Mouse (Mus musculus): ENCODE results near the gene Aen. TPM values are rescaled to one million over a fixed set of nuclear protein-coding genes. Genes with fewer than 3 reads are reported as not detected.
A peak's percentile ranks its signal among the peaks of the same experiment; 100 is the strongest.

The Aen gene
- polyA plus RNA-seq, 1 experiment from 2014 or later = 54.2 TPM

GRCm38 (mm10) chr7:78865212-78865949 is 30.3 kb upstream of the Aen start:
- WGBS = 67% methylated on average over 12 of the region's 12 CpGs
- no peak overlapping the region for H3K4me3 ChIP-seq (ENCODE audit: low read depth, low read length)
- H3K4me2 ChIP-seq (ENCODE audit: low read depth, low read length, severe bottlenecking) = no peak overlapping the region
- H3K9ac ChIP-seq (ENCODE audit: low read length) = no peak overlapping the region
- ATAC-seq (replicated peaks; ENCODE audit: low FRiP score) = no peak
- no peak for DNase-seq (ENCODE audit: low spot score)
- no peaks in the 10 kb centered on the region for H3K27me3 ChIP-seq (ENCODE audit: control insufficient read depth, insufficient read depth, low read length)
- no peak overlapping the region for H3K27ac ChIP-seq (ENCODE audit: low read depth, low read length)
- no peaks in the 10 kb centered on the region for H3K9me3 ChIP-seq (ENCODE audit: control insufficient read depth, low read length)
- no peaks in the 10 kb centered on the region for H3K4me1 ChIP-seq (replicated peaks; ENCODE audit: control insufficient read depth, insufficient read depth, low read length)
- H3K36me3 ChIP-seq (ENCODE audit: control insufficient read depth, insufficient read depth, low read length) = no peaks in the 10 kb centered on the region

GRCm38 (mm10) chr7:78868731-78869130 is 26.9 kb upstream of the Aen start:
- Histone ChIP-seq H3K9me3 (ENCODE audit: control insufficient read depth, low read length) (no peaks in the 10 kb centered on the region), H3K4me3 (ENCODE audit: low read depth, low read length) (no peak overlapping the region), H3K4me2 (ENCODE audit: low read depth, low read length, severe bottlenecking) (no peak overlapping the region), H3K36me3 (ENCODE audit: control insufficient read depth, insufficient read depth, low read length) (no peaks in the 10 kb centered on the region), H3K4me1 (replicated peaks; ENCODE audit: control insufficient read depth, insufficient read depth, low read length) (no peaks in the 10 kb centered on the region), H3K9ac (ENCODE audit: low read length) (no peak overlapping the region), H3K27ac (ENCODE audit: low read depth, low read length) (no peak overlapping the region), H3K27me3 (ENCODE audit: control insufficient read depth, insufficient read depth, low read length) (no peaks in the 10 kb centered on the region)
- no peak for ATAC-seq (replicated peaks; ENCODE audit: low FRiP score)
- DNase-seq (ENCODE audit: low spot score) = no peak
- WGBS = 83% methylated on average over 5 of the region's 5 CpGs

GRCm38 (mm10) chr7:78872366-78872765 is 23.3 kb upstream of the Aen start:
- Histone ChIP-seq H3K9me3 (ENCODE audit: control insufficient read depth, low read length) (no peaks in the 10 kb centered on the region), H3K4me3 (ENCODE audit: low read depth, low read length) (no peak overlapping the region), H3K36me3 (ENCODE audit: control insufficient read depth, insufficient read depth, low read length) (no peaks in the 10 kb centered on the region), H3K27ac (ENCODE audit: low read depth, low read length) (no peak overlapping the region), H3K9ac (ENCODE audit: low read length) (no peak overlapping the region), H3K4me1 (replicated peaks; ENCODE audit: control insufficient read depth, insufficient read depth, low read length) (no peaks in the 10 kb centered on the region), H3K4me2 (ENCODE audit: low read depth, low read length, severe bottlenecking) (no peak overlapping the region), H3K27me3 (ENCODE audit: control insufficient read depth, insufficient read depth, low read length) (no peaks in the 10 kb centered on the region)
- no peak for DNase-seq (ENCODE audit: low spot score)
- WGBS = 82% methylated on average over 6 of the region's 6 CpGs
- no peak for ATAC-seq (replicated peaks; ENCODE audit: low FRiP score)

- Histone ChIP-seq H3K36me3 (ENCODE audit: control insufficient read depth, insufficient read depth, low read length) (no peaks in the 10 kb centered on the region), H3K9me3 (ENCODE audit: control insufficient read depth, low read length) (no peaks in the 10 kb centered on the region), H3K27ac (ENCODE audit: low read depth, low read length) (no peak overlapping the region), H3K4me1 (replicated peaks; ENCODE audit: control insufficient read depth, insufficient read depth, low read length) (no peaks in the 10 kb centered on the region), H3K27me3 (ENCODE audit: control insufficient read depth, insufficient read depth, low read length) (no peaks in the 10 kb centered on the region), H3K4me2 (ENCODE audit: low read depth, low read length, severe bottlenecking) (no peak overlapping the region), H3K4me3 (ENCODE audit: low read depth, low read length) (no peak overlapping the region), H3K9ac (ENCODE audit: low read length) (no peak overlapping the region)
- ATAC-seq (replicated peaks; ENCODE audit: low FRiP score) = no peak
- 87% methylated on average over 5 of the region's 5 CpGs for WGBS
- DNase-seq (ENCODE audit: low spot score) = no peak
These were observed 22.8 kb upstream of the Aen start for GRCm38 (mm10) chr7:78872831-78873230.

GRCm38 (mm10) chr7:78881607-78882468 is 13.8 kb upstream of the Aen start:
- no peak overlapping the region for H3K27ac ChIP-seq (ENCODE audit: low read depth, low read length)
- peak overlapping the region; percentile 57 for H3K4me2 ChIP-seq (ENCODE audit: low read depth, low read length, severe bottlenecking)
- peaks cover 2% of the 10 kb centered on the region; the same call in 1 of the 2 replicates for H3K27me3 ChIP-seq (ENCODE audit: control insufficient read depth, insufficient read depth, low read length)
- peak overlapping the region; percentile 48 for H3K4me3 ChIP-seq (ENCODE audit: low read depth, low read length)
- DNase-seq (ENCODE audit: low spot score) (peak; percentile 61), ATAC-seq (replicated peaks; ENCODE audit: low FRiP score) (peak; percentile 9; the same call in 1 of the 2 replicates)
- H3K9me3 ChIP-seq (ENCODE audit: control insufficient read depth, low read length) = no peaks in the 10 kb centered on the region
- peak overlapping the region; percentile 69 for H3K9ac ChIP-seq (ENCODE audit: low read length)
- H3K4me1 ChIP-seq (replicated peaks; ENCODE audit: control insufficient read depth, insufficient read depth, low read length) = peaks cover 24% of the 10 kb centered on the region
- WGBS = 8% methylated on average over 13 of the region's 16 CpGs
- H3K36me3 ChIP-seq (ENCODE audit: control insufficient read depth, insufficient read depth, low read length) = no peaks in the 10 kb centered on the region; the same call in 1 of the 2 replicates

- WGBS = 2% methylated on average over 23 of the region's 23 CpGs
These were observed 13.2 kb upstream of the Aen start for GRCm38 (mm10) chr7:78882469-78882837.

GRCm38 (mm10) chr7:78883016-78883725 is 12.5 kb upstream of the Aen start:
- Histone ChIP-seq H3K4me1 (replicated peaks; ENCODE audit: control insufficient read depth, insufficient read depth, low read length) (peaks cover 37% of the 10 kb centered on the region), H3K9me3 (ENCODE audit: control insufficient read depth, low read length) (no peaks in the 10 kb centered on the region), H3K27ac (ENCODE audit: low read depth, low read length) (peak overlapping the region; percentile 46; the same call in 1 of the 2 replicates), H3K4me2 (ENCODE audit: low read depth, low read length, severe bottlenecking) (peak overlapping the region; percentile 57), H3K27me3 (ENCODE audit: control insufficient read depth, insufficient read depth, low read length) (peaks cover 2% of the 10 kb centered on the region; the same call in 1 of the 2 replicates), H3K36me3 (ENCODE audit: control insufficient read depth, insufficient read depth, low read length) (no peaks in the 10 kb centered on the region; the same call in 1 of the 2 replicates), H3K9ac (ENCODE audit: low read length) (peak overlapping the region; percentile 69), H3K4me3 (ENCODE audit: low read depth, low read length) (peak overlapping the region; percentile 48)
- DNase-seq (ENCODE audit: low spot score) = peak; percentile 72
- 2% methylated on average over 34 of the region's 34 CpGs for WGBS
- ATAC-seq (replicated peaks; ENCODE audit: low FRiP score) = no peak

More at GRCm38 (mm10) chr7:78882469-78882837, 13.2 kb upstream of the Aen start:
- peaks cover 2% of the 10 kb centered on the region; the same call in 1 of the 2 replicates for H3K27me3 ChIP-seq (ENCODE audit: control insufficient read depth, insufficient read depth, low read length)
- peak; percentile 87 for DNase-seq (ENCODE audit: low spot score)
- peak; percentile 72 for ATAC-seq (replicated peaks; ENCODE audit: low FRiP score)
- H3K36me3 ChIP-seq (ENCODE audit: control insufficient read depth, insufficient read depth, low read length) = no peaks in the 10 kb centered on the region; the same call in 1 of the 2 replicates
- no peaks in the 10 kb centered on the region for H3K9me3 ChIP-seq (ENCODE audit: control insufficient read depth, low read length)
- H3K4me1 ChIP-seq (replicated peaks; ENCODE audit: control insufficient read depth, insufficient read depth, low read length) = peaks cover 29% of the 10 kb centered on the region
- H3K4me3 ChIP-seq (ENCODE audit: low read depth, low read length) = peak overlapping the region; percentile 48
- H3K27ac ChIP-seq (ENCODE audit: low read depth, low read length) = no peak overlapping the region; the same call in 1 of the 2 replicates
- peak overlapping the region; percentile 57 for H3K4me2 ChIP-seq (ENCODE audit: low read depth, low read length, severe bottlenecking)
- H3K9ac ChIP-seq (ENCODE audit: low read length) = peak overlapping the region; percentile 69

- Histone ChIP-seq H3K9me3 (ENCODE audit: control insufficient read depth, low read length) (no peaks in the 10 kb centered on the region), H3K27ac (ENCODE audit: low read depth, low read length) (peak overlapping the region; percentile 46; the same call in 1 of the 2 replicates), H3K9ac (ENCODE audit: low read length) (peak overlapping the region; percentile 69), H3K27me3 (ENCODE audit: control insufficient read depth, insufficient read depth, low read length) (peaks cover 2% of the 10 kb centered on the region; the same call in 1 of the 2 replicates), H3K4me2 (ENCODE audit: low read depth, low read length, severe bottlenecking) (peak overlapping the region; percentile 57), H3K4me3 (ENCODE audit: low read depth, low read length) (peak overlapping the region; percentile 48), H3K36me3 (ENCODE audit: control insufficient read depth, insufficient read depth, low read length) (no peaks in the 10 kb centered on the region; the same call in 1 of the 2 replicates), H3K4me1 (replicated peaks; ENCODE audit: control insufficient read depth, insufficient read depth, low read length) (peaks cover 37% of the 10 kb centered on the region)
- 4% methylated on average over 8 of the region's 8 CpGs for WGBS
- DNase-seq (ENCODE audit: low spot score) (no peak), ATAC-seq (replicated peaks; ENCODE audit: low FRiP score) (no peak)
These were observed 12.0 kb upstream of the Aen start for GRCm38 (mm10) chr7:78883726-78884060.

Measured in forebrain, embryonic 11.5 days (tissue).